Mouse (Mus musculus) CD4-positive, CD25-positive, alpha-beta regulatory T cell, adult 2 months (primary cell): ENCODE measurements around the gene Arhgap6.
A peak's percentile ranks its signal among the peaks of the same experiment; 100 is the strongest.

Experiments used
- DNase-seq: peaks from one replicate; pipeline ENCODE4 v3.0.0-alpha.2; 2012; ENCODE audit warnings: low read depth, low spot score

The Arhgap6 gene

GRCm38 (mm10) chrX:168980370-168980769, 185.5 kb downstream of the Arhgap6 start:
- DNase-seq: no peak

GRCm38 (mm10) chrX:169007066-169007465, 212.2 kb downstream of the Arhgap6 start:
- DNase-seq: no peak

- no peak for DNase-seq
These were observed 217.8 kb downstream of the Arhgap6 start for GRCm38 (mm10) chrX:169012701-169013100.

- DNase-seq: no peak
These were observed 239.5 kb downstream of the Arhgap6 start for GRCm38 (mm10) chrX:169034390-169034789.

- DNase-seq: peak; percentile 49
These were observed 241.8 kb downstream of the Arhgap6 start for GRCm38 (mm10) chrX:169036403-169037296.

GRCm38 (mm10) chrX:169037401-169037800, 242.5 kb downstream of the Arhgap6 start:
- DNase-seq: no peak

- DNase-seq: no peak
These were observed 249.0 kb downstream of the Arhgap6 start for GRCm38 (mm10) chrX:169043872-169044271.

- no peak for DNase-seq
These were observed 252.7 kb downstream of the Arhgap6 start for GRCm38 (mm10) chrX:169047595-169047994.

- no peak for DNase-seq
These were observed 254.7 kb downstream of the Arhgap6 start for GRCm38 (mm10) chrX:169049550-169049949.

- DNase-seq: no peak
These were observed 259.1 kb downstream of the Arhgap6 start for GRCm38 (mm10) chrX:169053907-169054476.

GRCm38 (mm10) chrX:169062555-169062954, 267.7 kb downstream of the Arhgap6 start:
- no peak for DNase-seq

- no peak for DNase-seq
These were observed 270.4 kb downstream of the Arhgap6 start for GRCm38 (mm10) chrX:169065298-169065697.

- DNase-seq: no peak
These were observed 271.0 kb downstream of the Arhgap6 start for GRCm38 (mm10) chrX:169065922-169066321.

GRCm38 (mm10) chrX:169075020-169075419, 280.1 kb downstream of the Arhgap6 start:
- DNase-seq: no peak

GRCm38 (mm10) chrX:169081609-169082008, 286.7 kb downstream of the Arhgap6 start:
- no peak for DNase-seq

- DNase-seq: peak; percentile 65
These were observed 291.0 kb downstream of the Arhgap6 start for GRCm38 (mm10) chrX:169085871-169086270.

- DNase-seq: no peak
These were observed 294.3 kb downstream of the Arhgap6 start for GRCm38 (mm10) chrX:169089221-169089620.

- no peak for DNase-seq
These were observed 299.7 kb downstream of the Arhgap6 start for GRCm38 (mm10) chrX:169094601-169095000.

- DNase-seq: no peak
These were observed 300.7 kb downstream of the Arhgap6 start for GRCm38 (mm10) chrX:169095584-169095983.

GRCm38 (mm10) chrX:169102665-169103064, 307.8 kb downstream of the Arhgap6 start:
- DNase-seq: no peak

GRCm38 (mm10) chrX:169106048-169106622, 311.2 kb downstream of the Arhgap6 start:
- DNase-seq: no peak

GRCm38 (mm10) chrX:169107372-169107771, 312.5 kb downstream of the Arhgap6 start:
- no peak for DNase-seq

GRCm38 (mm10) chrX:169110031-169110430, 315.1 kb downstream of the Arhgap6 start:
- no peak for DNase-seq
